Mouse (Mus musculus): Measurements from ENCODE around the gene Polrmt.

Gene Polrmt

GRCm38 (mm10) chr10:79745898-79746773 is at the start of gene Polrmt:
TSS of gene Polrmt (minus strand) at chr10:79746581.
- peak; percentile 97 for DNase-seq (ENCODE audit: low spot score)

- no peak for DNase-seq (ENCODE audit: low spot score)
Measured at GRCm38 (mm10) chr10:79795905-79796304, 49.5 kb upstream of the Polrmt start.

GRCm38 (mm10) chr10:79794491-79794931 is 48.1 kb upstream of the Polrmt start:
- peak; percentile 90 for DNase-seq (ENCODE audit: low spot score)

GRCm38 (mm10) chr10:79793738-79794490 is 47.5 kb upstream of the Polrmt start:
- peak; percentile 54 for DNase-seq (ENCODE audit: low spot score)

- peak; percentile 94 for DNase-seq (ENCODE audit: low spot score)
Measured at GRCm38 (mm10) chr10:79793051-79793737, 46.8 kb upstream of the Polrmt start, which contains the start of gene Palm. TSS of gene Palm (plus strand) at chr10:79793572.

- peak; percentile 23 for DNase-seq (ENCODE audit: low spot score)
Measured at GRCm38 (mm10) chr10:79792339-79793040, 46.1 kb upstream of the Polrmt start.

- no peak for DNase-seq (ENCODE audit: low spot score)
Measured at GRCm38 (mm10) chr10:79790861-79791260, 44.5 kb upstream of the Polrmt start, which contains the start of gene Prss57. TSS of gene Prss57 (minus strand) at chr10:79790961.

GRCm38 (mm10) chr10:79789581-79789980 is 43.2 kb upstream of the Polrmt start:
- no peak for DNase-seq (ENCODE audit: low spot score)

GRCm38 (mm10) chr10:79788386-79789158 is 42.2 kb upstream of the Polrmt start:
- DNase-seq (ENCODE audit: low spot score) = peak; percentile 80

GRCm38 (mm10) chr10:79783920-79784800 is 37.8 kb upstream of the Polrmt start:
- DNase-seq (ENCODE audit: low spot score) = no peak

GRCm38 (mm10) chr10:79783050-79783449 is 36.7 kb upstream of the Polrmt start:
- no peak for DNase-seq (ENCODE audit: low spot score)

GRCm38 (mm10) chr10:79781956-79782355 is 35.6 kb upstream of the Polrmt start:
- no peak for DNase-seq (ENCODE audit: low spot score)

GRCm38 (mm10) chr10:79781139-79781538 is 34.8 kb upstream of the Polrmt start:
- DNase-seq (ENCODE audit: low spot score) = no peak

GRCm38 (mm10) chr10:79780664-79781015 is 34.3 kb upstream of the Polrmt start:
- DNase-seq (ENCODE audit: low spot score) = no peak

GRCm38 (mm10) chr10:79779784-79780663 is 33.6 kb upstream of the Polrmt start:
- no peak for DNase-seq (ENCODE audit: low spot score)

GRCm38 (mm10) chr10:79779193-79779592 is 32.8 kb upstream of the Polrmt start:
- no peak for DNase-seq (ENCODE audit: low spot score)

GRCm38 (mm10) chr10:79778006-79778405 is 31.6 kb upstream of the Polrmt start:
- DNase-seq (ENCODE audit: low spot score) = no peak

- no peak for DNase-seq (ENCODE audit: low spot score)
Measured at GRCm38 (mm10) chr10:79777103-79777531, 30.7 kb upstream of the Polrmt start, which contains the start of gene Fstl3. TSS of gene Fstl3 (plus strand) at chr10:79777272.

Data from adipocyte (in vitro differentiated cells).